In the genomic region with DNA sequence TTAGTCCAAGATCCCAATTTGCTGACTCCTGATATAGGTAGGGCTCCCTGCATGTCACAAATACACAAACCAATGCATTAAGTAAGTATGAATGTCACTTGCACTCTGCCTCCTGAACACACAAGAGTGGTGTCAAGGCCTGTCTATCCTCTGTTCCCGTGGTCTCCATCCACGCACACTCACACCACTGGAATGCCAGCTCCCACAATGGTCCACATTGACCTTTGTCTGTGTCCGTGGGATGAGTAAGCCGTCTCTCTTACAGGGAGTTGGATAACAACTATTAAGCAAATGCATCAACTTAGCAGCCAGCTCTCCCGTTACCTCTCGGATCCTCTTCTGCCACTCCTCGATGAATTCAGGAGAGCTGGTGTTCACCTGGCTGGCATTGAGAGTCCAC, we compare ENCODE assay signal across 26 mouse cellular contexts. TPM values are rescaled to one million over a fixed set of nuclear protein-coding genes. Genes with fewer than 3 reads are reported as not detected.
DNase-seq lines count a peak whose midpoint lies in the region.
"Had no signal": no experiment of that assay in that cellular context is flagged by ENCODE, and none has a peak within 500 bp of the region (broad histone marks: within the 10 kb centered on the region; RNA-seq: fewer than 3 reads in every experiment).

No protein-coding gene starts in this region.

- peak; percentile 26 for DNase-seq in adrenal gland, adult 2 months
- DNase-seq in adrenal gland, postnatal 4 days (ENCODE audit: low spot score in 2 of 2): no peak
- DNase-seq in 3134 (ENCODE audit: extremely low read depth, insufficient read length, low spot score) (peak; percentile 37), 3T3-L1 (ENCODE audit: low read depth, low spot score) (peak; percentile 81), NIH3T3 (ENCODE audit: low read depth) (peak; percentile 57)
- DNase-seq in kidney, postnatal 10 days: no peak
- no peak for DNase-seq in embryo, embryonic 11 days
- DNase-seq: adrenal gland, postnatal 14 days; cerebellum, adult 11 months; cerebellum, adult 18-20 months; cerebellum, adult 8-10 months; cerebellum, adult 9-11 months; cerebellum, postnatal 14 days; cerebellum, postnatal 36 days; forebrain, postnatal 0 days had no signal

RNA-seq across cellular contexts. Expression of gene Slc23a4, which starts 29.1 kb away (rescaled TPM):
- total RNA-seq in adrenal gland, adult 2 months (2021): under 1 TPM; 0.23 to 0.41 TPM
- polyA plus RNA-seq in adrenal gland, adult 2 months (2012; rRNA removed): 0.92 and 0.95 TPM in 2 replicates
- under 1 TPM; 0.48 to 0.92 TPM for total RNA-seq in adrenal gland, postnatal 4 days (2021)

RNA-seq across cellular contexts. Expression of gene Stra8, which starts 39.2 kb away (rescaled TPM):
- not detected for total RNA-seq in adrenal gland, adult 2 months (2021)
- not detected in 2 replicates for polyA plus RNA-seq in adrenal gland, adult 2 months (2012; rRNA removed)
- total RNA-seq in adrenal gland, postnatal 4 days (2021): not detected
- total RNA-seq: adrenal gland, adult 18-20 months; adrenal gland, postnatal 14 days; adrenal gland, postnatal 36 days; common myeloid progenitor, adult 5-6 weeks; forebrain, postnatal 0 days; MEL had no signal
- polyA plus RNA-seq: brain, embryonic 14.5 days; C2C12; embryonic facial prominence, embryonic 12.5 days; embryonic facial prominence, embryonic 14.5 days; forebrain, embryonic 11.5 days; forebrain, embryonic 13.5 days; forebrain, embryonic 15.5 days; forebrain, postnatal 0 days had no signal

RNA-seq across cellular contexts. Expression of gene Wdr91, which starts 48.5 kb away (rescaled TPM):
- 10 to 100 TPM; 16.7 to 17.0 TPM for total RNA-seq in adrenal gland, adult 2 months (2021)
- 10.5 and 12.7 TPM in 2 replicates for polyA plus RNA-seq in adrenal gland, adult 2 months (2012; rRNA removed)
- total RNA-seq in adrenal gland, postnatal 4 days (2021): 10 to 100 TPM; 23.9 to 24.7 TPM

Comparison
In these comparisons a context has a peak if more than half of its experiments do, and no peak if none do; other contexts are left out.
1. DNase-seq: peak in adrenal gland, adult 2 months (single experiment), 3134 (single experiment), 3T3-L1 (single experiment) and NIH3T3 (single experiment); none in adrenal gland, postnatal 4 days (0 of 2), kidney, postnatal 10 days (single experiment) and embryo, embryonic 11 days (single experiment).